Mouse (Mus musculus): ENCODE data around the gene Rhbdd1. TPM values are rescaled to one million over a fixed set of nuclear protein-coding genes. Genes with fewer than 3 reads are reported as not detected.

Gene Rhbdd1
- 10.9 and 12.1 TPM in 2 replicates for polyA plus RNA-seq (2014; fragmentation: Nextera tagmentation; extraction: Ambion mirVana)

GRCm38 (mm10) chr1:82316111-82316745, at the start of gene Rhbdd1:
Rhbdd1 (plus strand) TSS chr1:82316452.
- 6% methylated on average over 47 of the region's 47 CpGs for WGBS
- Histone ChIP-seq H3K4me1 (replicated peaks; ENCODE audit: control insufficient read depth, insufficient read depth, low read length) (no peaks in the 10 kb centered on the region), H3K4me2 (peak within 1 kb of the TSS; percentile 89), H3K9ac (ENCODE audit: low read depth, low read length) (peak within 1 kb of the TSS; percentile 94), H3K36me3 (ENCODE audit: control insufficient read depth, insufficient read depth, low read length) (no peaks in the 10 kb centered on the region), H3K4me3 (ENCODE audit: low read depth, low read length) (peak within 1 kb of the TSS; percentile 90), H3K27me3 (replicated peaks; ENCODE audit: control insufficient read depth, insufficient read depth, low read length) (no peaks in the 10 kb centered on the region), H3K9me3 (ENCODE audit: control insufficient read depth, low read length) (no peaks in the 10 kb centered on the region), H3K27ac (ENCODE audit: low read depth, low read length) (peak within 1 kb of the TSS; percentile 93)
- DNase-seq (ENCODE audit: low spot score) (peak; percentile 92), ATAC-seq (replicated peaks; ENCODE audit: low FRiP score) (peak; percentile 98)

- ATAC-seq (replicated peaks; ENCODE audit: low FRiP score), result no peak
- no peak for DNase-seq (ENCODE audit: low spot score)
- H3K9ac ChIP-seq (ENCODE audit: low read depth, low read length), result no peak overlapping the region
These were observed 48.7 kb upstream of the Rhbdd1 start for GRCm38 (mm10) chr1:82267547-82267946.

GRCm38 (mm10) chr1:82272231-82272630, 44.0 kb upstream of the Rhbdd1 start:
- Histone ChIP-seq H3K4me3 (ENCODE audit: low read depth, low read length) (no peak overlapping the region), H3K4me2 (no peak overlapping the region), H3K9me3 (ENCODE audit: control insufficient read depth, low read length) (peaks cover 2% of the 10 kb centered on the region; the same call in 1 of the 2 replicates), H3K27ac (ENCODE audit: low read depth, low read length) (no peak overlapping the region), H3K27me3 (replicated peaks; ENCODE audit: control insufficient read depth, insufficient read depth, low read length) (no peaks in the 10 kb centered on the region), H3K36me3 (ENCODE audit: control insufficient read depth, insufficient read depth, low read length) (0 out of 2 replicates have a peak, but pooled peaks cover 2% of the 10 kb centered on the region), H3K9ac (ENCODE audit: low read depth, low read length) (no peak overlapping the region), H3K4me1 (replicated peaks; ENCODE audit: control insufficient read depth, insufficient read depth, low read length) (no peaks in the 10 kb centered on the region)
- DNase-seq (ENCODE audit: low spot score), result no peak
- no peak for ATAC-seq (replicated peaks; ENCODE audit: low FRiP score)
- WGBS, result 83% methylated on average over 5 of the region's 5 CpGs

More at GRCm38 (mm10) chr1:82267547-82267946, 48.7 kb upstream of the Rhbdd1 start:
- Histone ChIP-seq H3K4me3 (ENCODE audit: low read depth, low read length) (no peak overlapping the region), H3K9me3 (ENCODE audit: control insufficient read depth, low read length) (peaks cover 2% of the 10 kb centered on the region; the same call in 1 of the 2 replicates), H3K36me3 (ENCODE audit: control insufficient read depth, insufficient read depth, low read length) (no peaks in the 10 kb centered on the region), H3K4me1 (replicated peaks; ENCODE audit: control insufficient read depth, insufficient read depth, low read length) (no peaks in the 10 kb centered on the region), H3K27ac (ENCODE audit: low read depth, low read length) (no peak overlapping the region), H3K4me2 (no peak overlapping the region), H3K27me3 (replicated peaks; ENCODE audit: control insufficient read depth, insufficient read depth, low read length) (no peaks in the 10 kb centered on the region)
- 51% methylated on average over 4 of the region's 4 CpGs for WGBS

- ATAC-seq (replicated peaks; ENCODE audit: low FRiP score), result no peak
- peaks cover 2% of the 10 kb centered on the region; the same call in 1 of the 2 replicates for H3K9me3 ChIP-seq (ENCODE audit: control insufficient read depth, low read length)
- H3K27ac ChIP-seq (ENCODE audit: low read depth, low read length), result no peak overlapping the region
- 66% methylated on average over 6 of the region's 6 CpGs for WGBS
- no peak overlapping the region for H3K9ac ChIP-seq (ENCODE audit: low read depth, low read length)
- no peaks in the 10 kb centered on the region for H3K27me3 ChIP-seq (replicated peaks; ENCODE audit: control insufficient read depth, insufficient read depth, low read length)
- no peak overlapping the region for H3K4me3 ChIP-seq (ENCODE audit: low read depth, low read length)
- DNase-seq (ENCODE audit: low spot score), result no peak
- no peak overlapping the region for H3K4me2 ChIP-seq
- 0 out of 2 replicates have a peak, but pooled peaks cover 2% of the 10 kb centered on the region for H3K36me3 ChIP-seq (ENCODE audit: control insufficient read depth, insufficient read depth, low read length)
- H3K4me1 ChIP-seq (replicated peaks; ENCODE audit: control insufficient read depth, insufficient read depth, low read length), result no peaks in the 10 kb centered on the region
These were observed 42.7 kb upstream of the Rhbdd1 start for GRCm38 (mm10) chr1:82273529-82273928.

- Histone ChIP-seq H3K36me3 (ENCODE audit: control insufficient read depth, insufficient read depth, low read length) (0 out of 2 replicates have a peak, but pooled peaks cover 2% of the 10 kb centered on the region), H3K4me1 (replicated peaks; ENCODE audit: control insufficient read depth, insufficient read depth, low read length) (no peaks in the 10 kb centered on the region), H3K4me3 (ENCODE audit: low read depth, low read length) (no peak overlapping the region), H3K27me3 (replicated peaks; ENCODE audit: control insufficient read depth, insufficient read depth, low read length) (no peaks in the 10 kb centered on the region), H3K9me3 (ENCODE audit: control insufficient read depth, low read length) (peaks cover 2% of the 10 kb centered on the region; the same call in 1 of the 2 replicates), H3K9ac (ENCODE audit: low read depth, low read length) (no peak overlapping the region), H3K27ac (ENCODE audit: low read depth, low read length) (no peak overlapping the region), H3K4me2 (no peak overlapping the region)
- 32% methylated on average over 1 of the region's 1 CpGs for WGBS
- DNase-seq (ENCODE audit: low spot score), result no peak
- no peak for ATAC-seq (replicated peaks; ENCODE audit: low FRiP score)
These were observed 41.9 kb upstream of the Rhbdd1 start for GRCm38 (mm10) chr1:82274361-82274760.

- Histone ChIP-seq H3K4me3 (ENCODE audit: low read depth, low read length) (no peak overlapping the region), H3K36me3 (ENCODE audit: control insufficient read depth, insufficient read depth, low read length) (0 out of 2 replicates have a peak, but pooled peaks cover 2% of the 10 kb centered on the region), H3K27ac (ENCODE audit: low read depth, low read length) (no peak overlapping the region), H3K9ac (ENCODE audit: low read depth, low read length) (no peak overlapping the region), H3K27me3 (replicated peaks; ENCODE audit: control insufficient read depth, insufficient read depth, low read length) (no peaks in the 10 kb centered on the region), H3K4me2 (no peak overlapping the region), H3K9me3 (ENCODE audit: control insufficient read depth, low read length) (no peaks in the 10 kb centered on the region), H3K4me1 (replicated peaks; ENCODE audit: control insufficient read depth, insufficient read depth, low read length) (peaks cover 5% of the 10 kb centered on the region; the same call in 1 of the 2 replicates)
- 86% methylated on average over 1 of the region's 1 CpGs for WGBS
- DNase-seq (ENCODE audit: low spot score) (no peak), ATAC-seq (replicated peaks; ENCODE audit: low FRiP score) (no peak)
These were observed 36.5 kb upstream of the Rhbdd1 start for GRCm38 (mm10) chr1:82279768-82280167.

GRCm38 (mm10) chr1:82281823-82282222, 34.4 kb upstream of the Rhbdd1 start:
- Histone ChIP-seq H3K27me3 (replicated peaks; ENCODE audit: control insufficient read depth, insufficient read depth, low read length) (peaks cover 5% of the 10 kb centered on the region; the same call in 1 of the 2 replicates), H3K36me3 (ENCODE audit: control insufficient read depth, insufficient read depth, low read length) (no peaks in the 10 kb centered on the region), H3K9me3 (ENCODE audit: control insufficient read depth, low read length) (no peaks in the 10 kb centered on the region), H3K27ac (ENCODE audit: low read depth, low read length) (no peak overlapping the region), H3K4me1 (replicated peaks; ENCODE audit: control insufficient read depth, insufficient read depth, low read length) (peaks cover 5% of the 10 kb centered on the region; the same call in 1 of the 2 replicates), H3K9ac (ENCODE audit: low read depth, low read length) (no peak overlapping the region), H3K4me3 (ENCODE audit: low read depth, low read length) (no peak overlapping the region), H3K4me2 (no peak overlapping the region)
- ATAC-seq (replicated peaks; ENCODE audit: low FRiP score) (no peak), DNase-seq (ENCODE audit: low spot score) (no peak)
- WGBS, result 69% methylated on average over 6 of the region's 6 CpGs

GRCm38 (mm10) chr1:82282992-82283611, 33.1 kb upstream of the Rhbdd1 start:
- H3K9me3 ChIP-seq (ENCODE audit: control insufficient read depth, low read length), result no peaks in the 10 kb centered on the region
- H3K4me2 ChIP-seq, result peak overlapping the region; percentile 76
- H3K27ac ChIP-seq (ENCODE audit: low read depth, low read length), result peak overlapping the region; percentile 67
- ATAC-seq (replicated peaks; ENCODE audit: low FRiP score) (peak; percentile 99), DNase-seq (ENCODE audit: low spot score) (peak; percentile 85)
- H3K4me1 ChIP-seq (replicated peaks; ENCODE audit: control insufficient read depth, insufficient read depth, low read length), result peaks cover 5% of the 10 kb centered on the region; the same call in 1 of the 2 replicates
- peak overlapping the region; percentile 51 for H3K4me3 ChIP-seq (ENCODE audit: low read depth, low read length)
- peaks cover 4% of the 10 kb centered on the region for H3K36me3 ChIP-seq (ENCODE audit: control insufficient read depth, insufficient read depth, low read length)
- H3K27me3 ChIP-seq (replicated peaks; ENCODE audit: control insufficient read depth, insufficient read depth, low read length), result peaks cover 17% of the 10 kb centered on the region
- peak overlapping the region; percentile 69 for H3K9ac ChIP-seq (ENCODE audit: low read depth, low read length)
- WGBS, result 2% methylated on average over 35 of the region's 35 CpGs

All from liver, embryonic 11.5 days (tissue).